Mouse (Mus musculus) inflammation-experienced regulatory T-cells, adult 16 weeks (primary cell): ENCODE data around the gene Rhog. TPM values are rescaled to one million over a fixed set of nuclear protein-coding genes. Genes with fewer than 3 reads are reported as not detected.

Experiments
- polyA plus RNA-seq: library from polyadenylated mRNA; unstranded; fragments of 100-300 nt; shearing (Covaris generic); gene quantifications from one replicate; pipeline ENCODE4 v1.2.1, GENCODE M21; 2017

Rhog gene
- polyA plus RNA-seq = 303 TPM

DNA sequence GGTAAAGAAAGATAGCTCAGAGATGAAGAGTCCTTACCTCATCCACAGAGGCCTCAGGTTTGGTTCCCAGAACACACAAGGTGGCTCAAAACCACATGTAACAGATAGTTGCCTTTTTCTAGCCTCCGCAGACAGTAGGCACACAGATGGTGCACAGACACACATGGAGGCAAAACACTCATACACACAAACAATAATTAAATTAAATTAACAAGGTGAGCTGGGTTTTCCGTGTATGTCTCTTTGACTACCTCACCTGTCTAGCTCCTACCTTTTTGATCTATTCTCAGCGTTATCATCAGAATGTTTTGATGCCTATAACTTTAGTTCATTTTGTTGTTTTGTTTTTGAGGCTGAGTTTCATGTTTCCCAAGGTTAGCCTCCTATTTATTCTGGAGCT lies at the start of gene Rhog:
Gene Rhog, minus strand, starts transcription at position 101 of the 400 bp plus-strand sequence.

DNA sequence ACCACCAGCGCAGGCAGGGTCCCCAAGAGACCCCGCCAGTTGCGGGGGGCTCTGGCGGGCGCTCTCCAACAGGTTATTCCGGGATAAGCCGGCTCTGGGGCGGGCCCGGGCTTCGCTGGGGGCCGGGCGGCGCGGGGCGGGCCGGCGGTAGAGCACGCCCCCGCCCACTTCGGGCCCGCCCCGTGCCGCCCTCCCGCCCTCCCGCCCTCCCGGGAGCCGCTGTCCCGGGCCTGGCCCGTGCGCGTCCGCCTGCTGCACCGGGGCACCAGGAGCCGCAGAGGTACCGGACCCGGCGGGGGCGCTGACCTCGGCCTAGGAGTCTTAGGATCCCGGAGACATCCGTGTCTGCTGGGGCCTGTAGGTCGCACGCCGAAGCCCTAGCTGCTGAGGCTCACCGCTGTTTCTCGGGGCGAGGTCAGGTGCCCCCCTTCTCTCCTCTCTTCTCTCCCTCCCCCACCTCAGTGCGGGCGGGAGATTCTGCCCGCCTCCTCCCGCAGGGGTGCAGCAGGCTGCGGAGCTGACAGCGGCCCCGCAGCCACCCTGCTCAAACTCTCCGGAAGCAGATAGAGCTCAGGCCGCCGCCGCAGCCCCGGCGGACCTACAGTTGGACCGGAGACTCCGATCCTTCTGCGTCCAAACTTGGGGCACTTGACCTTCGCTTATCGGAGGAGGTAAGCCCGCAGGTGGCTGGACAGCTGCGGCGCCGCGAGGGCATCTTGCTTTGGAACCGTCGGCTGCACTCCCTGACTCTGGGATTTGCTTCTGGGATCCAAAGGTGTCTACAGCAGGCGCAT lies 11.9 kb upstream of the Rhog start, which contains the start of gene Stim1:
Gene Stim1, plus strand, starts transcription at position 206 of the 794 bp plus-strand sequence.

DNA sequence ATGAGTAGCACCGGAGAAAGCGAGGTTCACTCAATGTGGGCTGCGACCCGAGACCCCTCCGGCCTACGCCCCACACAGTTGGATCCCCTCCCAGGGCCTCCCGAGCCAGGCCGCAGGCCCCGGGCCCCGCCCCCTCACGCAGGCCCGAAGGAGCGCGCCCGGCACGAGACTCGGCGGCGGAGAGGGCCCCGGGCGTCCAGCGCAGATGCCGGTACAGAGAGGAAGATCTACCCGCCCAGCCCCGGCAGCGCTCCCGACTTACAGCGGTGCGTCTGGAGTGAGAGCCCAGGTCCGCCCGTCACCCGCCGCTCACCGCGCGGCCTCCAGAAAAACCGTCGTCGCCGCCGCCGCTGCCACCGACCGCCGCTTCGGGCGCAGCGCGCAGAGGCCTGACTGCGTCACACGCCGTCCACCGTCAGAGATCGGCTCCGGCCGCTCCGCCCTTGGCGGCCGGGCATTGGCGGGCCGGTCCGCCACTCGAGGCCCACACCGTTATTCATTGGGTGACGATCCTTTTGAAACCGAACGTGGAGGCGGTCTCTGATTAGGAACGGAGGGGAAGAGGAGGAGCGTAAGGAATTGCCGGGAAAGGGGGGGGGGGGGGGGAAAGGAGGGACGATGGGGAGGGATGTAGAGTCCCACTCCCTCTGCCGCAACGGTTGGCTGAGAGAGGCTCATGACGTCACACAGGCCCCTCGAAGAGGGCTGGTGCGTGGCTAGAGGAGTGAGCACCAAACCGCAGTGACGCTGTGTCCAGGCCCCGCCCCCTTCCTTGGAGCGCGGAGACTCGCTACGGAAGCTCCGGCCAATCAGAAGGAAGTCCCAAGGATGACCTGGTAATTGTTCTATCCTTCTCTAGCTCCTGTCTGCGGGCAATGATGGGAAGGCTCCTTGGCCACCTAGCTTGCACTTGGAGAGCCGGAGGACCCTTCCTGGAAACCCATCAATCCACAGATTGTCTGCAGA lies 45.8 kb downstream of the Rhog start, which contains the start of the genes Nup98 and Pgap2:
Gene Nup98, minus strand, starts transcription at position 421 of the 966 bp plus-strand sequence.
Gene Pgap2, plus strand, starts transcription at position 453 of the 966 bp plus-strand sequence.

Other genes starting within 250 kb of the Rhog start
- 5.4 TPM for gene Il18bp, start 237.4 kb downstream of the Rhog start, polyA plus RNA-seq
- 27.4 TPM for gene Rnf121, start 190.6 kb downstream of the Rhog start, polyA plus RNA-seq
- 28.8 TPM for gene Xndc1, start 190.5 kb downstream of the Rhog start, polyA plus RNA-seq
- 1.5 TPM for gene Xntrpc, start 190.3 kb downstream of the Rhog start, polyA plus RNA-seq
- 0.15 TPM for gene Trpc2, start 172.9 kb downstream of the Rhog start, polyA plus RNA-seq
- gene Art1, start 154.3 kb downstream of the Rhog start, polyA plus RNA-seq = not detected
- 1.4 TPM for gene Art5, start 146.6 kb downstream of the Rhog start, polyA plus RNA-seq
- gene Chrna10, start 139.2 kb downstream of the Rhog start, polyA plus RNA-seq = not detected
- gene Nup98, start 45.9 kb downstream of the Rhog start, polyA plus RNA-seq = 34.6 TPM
- gene Pgap2, start 45.8 kb downstream of the Rhog start, polyA plus RNA-seq = 52.9 TPM
- gene Stim1, start 11.8 kb upstream of the Rhog start, polyA plus RNA-seq = 104 TPM
- gene Rrm1, start 185.6 kb upstream of the Rhog start, polyA plus RNA-seq = 61.1 TPM
- gene Olfr543, start 225.6 kb upstream of the Rhog start, polyA plus RNA-seq = not detected
- gene Olfr544, start 232.3 kb upstream of the Rhog start, polyA plus RNA-seq = 0.09 TPM
- not detected for gene Olfr545, start 243.5 kb upstream of the Rhog start, polyA plus RNA-seq